In genomic region chr15:82243742-82244114, GRCm38 (mm10) we compare ENCODE assay signal across 8 mouse cellular contexts. TPM values are rescaled to one million over a fixed set of nuclear protein-coding genes. Genes with fewer than 3 reads are reported as not detected.
DNase-seq lines count a peak whose midpoint lies in the region; ATAC-seq and TF ChIP-seq lines count a peak whose summit lies in the region.

No protein-coding gene starts in this region.

- peak overlapping the region; percentile 85 for H3K4me3 ChIP-seq in layer of hippocampus, adult 2 months
- H3K4me3 ChIP-seq in bone marrow macrophage, adult 2 months (ENCODE audit: insufficient read depth, low read length), result peak overlapping the region; percentile 88
- H3K4me3 ChIP-seq in neural tube, embryonic 12.5 days, result peak overlapping the region; percentile 65

- 9% methylated on average over 12 of the region's 12 CpGs for WGBS in neural tube, embryonic 12.5 days

- peaks cover 6% of the 10 kb centered on the region; the same call in 1 of the 2 replicates for H3K4me1 ChIP-seq in bone marrow macrophage, adult 2 months (ENCODE audit: control insufficient read depth, insufficient read depth, low read length)
- H3K4me1 ChIP-seq in neural tube, embryonic 12.5 days, result no peaks in the 10 kb centered on the region

- no peaks in the 10 kb centered on the region for H3K27me3 ChIP-seq in neural tube, embryonic 12.5 days (replicated peaks)

- H3K4me2 ChIP-seq in neural tube, embryonic 12.5 days (replicated peaks), result peak overlapping the region; percentile 89

- TF ChIP-seq CTCF in layer of hippocampus, adult 2 months (conservative IDR thresholded peaks at IDR 0.05), result no peak
- no peak for TF ChIP-seq CTCF in bone marrow macrophage, adult 2 months (IDR thresholded peaks at IDR 0.05; ENCODE audit: low read depth, low read length)

- TF ChIP-seq POLR2A in bone marrow macrophage, adult 2 months (IDR thresholded peaks at IDR 0.05; ENCODE audit: borderline replicate concordance, low read depth, low read length), result no peak

- DNase-seq in layer of hippocampus, adult 2 months (ENCODE audit: low spot score in 2 of 2), result no peak
- no peak for DNase-seq in layer of hippocampus, postnatal 14 days (ENCODE audit: low spot score in 2 of 2)
- DNase-seq in induced T-regulatory cell, adult 2 months (ENCODE audit: low read depth), result peak; percentile 73
- DNase-seq in natural killer cell, adult 2 months (ENCODE audit: low spot score in 2 of 2), result no peak
- no peak for DNase-seq in retina, postnatal 1 day
- DNase-seq in embryo, embryonic 9.5 days (ENCODE audit: extremely low spot score), result no peak

- no peaks in the 10 kb centered on the region for H3K9me3 ChIP-seq in neural tube, embryonic 12.5 days

- H3K9ac ChIP-seq in neural tube, embryonic 12.5 days, result peak overlapping the region; percentile 60

- no peak; the same call in 1 of the 2 replicates for ATAC-seq in neural tube, embryonic 12.5 days (ENCODE audit: low FRiP score, low read depth)

- peak overlapping the region; percentile 43; the same call in 1 of the 2 replicates for H3K27ac ChIP-seq in layer of hippocampus, adult 2 months
- H3K27ac ChIP-seq in bone marrow macrophage, adult 2 months (ENCODE audit: insufficient read depth, low read depth, low read length), result no peak overlapping the region
- no peak overlapping the region for H3K27ac ChIP-seq in neural tube, embryonic 12.5 days

- H3K36me3 ChIP-seq in neural tube, embryonic 12.5 days, result 0 out of 2 replicates have a peak, but pooled peaks cover 2% of the 10 kb centered on the region

RNA-seq across cellular contexts. Expression of gene Cenpm, which starts 0.8 kb away (rescaled TPM):
- 1 to 10 TPM; 2.5 TPM for total RNA-seq in layer of hippocampus, adult 2 months (2021)
- total RNA-seq in layer of hippocampus, postnatal 14 days (2021), result 1 to 10 TPM; 5.1 to 5.3 TPM
- polyA plus RNA-seq in bone marrow macrophage, adult 2 months (2012; ENCODE audit: insufficient read depth, insufficient read length, missing spikeins), result 10.2 and 10.7 TPM in 2 replicates
- polyA plus RNA-seq in neural tube, embryonic 12.5 days (2016; fragmentation: Nextera tagmentation; extraction: Ambion mirVana), result 45.5 and 45.8 TPM in 2 replicates

RNA-seq across cellular contexts. Expression of gene 1500009C09Rik, which starts 8.5 kb away (rescaled TPM):
- 100 to 1,000 TPM; 105 to 108 TPM for total RNA-seq in layer of hippocampus, adult 2 months (2021)
- 10 to 100 TPM; 89.4 to 94.8 TPM for total RNA-seq in layer of hippocampus, postnatal 14 days (2021)
- polyA plus RNA-seq in bone marrow macrophage, adult 2 months (2012; ENCODE audit: insufficient read depth, insufficient read length, missing spikeins), result not detected in 2 replicates
- 1.7 and 3.2 TPM in 2 replicates for polyA plus RNA-seq in neural tube, embryonic 12.5 days (2016; fragmentation: Nextera tagmentation; extraction: Ambion mirVana)

RNA-seq across cellular contexts. Expression of gene Tnfrsf13c, which starts 19.6 kb away (rescaled TPM):
- total RNA-seq in layer of hippocampus, adult 2 months (2021), result under 1 TPM; 0.54 to 0.79 TPM
- total RNA-seq in layer of hippocampus, postnatal 14 days (2021), result under 1 TPM; 0.36 to 0.41 TPM
- polyA plus RNA-seq in bone marrow macrophage, adult 2 months (2012; ENCODE audit: insufficient read depth, insufficient read length, missing spikeins), result not detected in 2 replicates
- polyA plus RNA-seq in neural tube, embryonic 12.5 days (2016; fragmentation: Nextera tagmentation; extraction: Ambion mirVana), result 0.10 and 0.22 TPM in 2 replicates

RNA-seq across cellular contexts. Expression of gene Sept3, which starts 31.0 kb away (rescaled TPM):
- total RNA-seq in layer of hippocampus, adult 2 months (2021), result 100 to 1,000 TPM; 652 to 661 TPM
- total RNA-seq in layer of hippocampus, postnatal 14 days (2021), result 100 to 1,000 TPM; 583 to 613 TPM
- polyA plus RNA-seq in bone marrow macrophage, adult 2 months (2012; ENCODE audit: insufficient read depth, insufficient read length, missing spikeins), result not detected in 2 replicates
- 235 and 268 TPM in 2 replicates for polyA plus RNA-seq in neural tube, embryonic 12.5 days (2016; fragmentation: Nextera tagmentation; extraction: Ambion mirVana)

RNA-seq across cellular contexts. Expression of gene Shisa8, which starts 31.1 kb away (rescaled TPM):
- 1 to 10 TPM in 1 of 2 experiments, under 1 TPM in 1; 0.95 to 1.2 TPM for total RNA-seq in layer of hippocampus, adult 2 months (2021)
- total RNA-seq in layer of hippocampus, postnatal 14 days (2021), result 1 to 10 TPM; 2.5 to 3.1 TPM
- polyA plus RNA-seq in bone marrow macrophage, adult 2 months (2012; ENCODE audit: insufficient read depth, insufficient read length, missing spikeins), result not detected in 2 replicates
- polyA plus RNA-seq in neural tube, embryonic 12.5 days (2016; fragmentation: Nextera tagmentation; extraction: Ambion mirVana), result 0.29 and 0.46 TPM in 2 replicates
